Mouse (Mus musculus) hindbrain, postnatal 0 days (tissue): ENCODE results near the gene Scaf8. TPM values are rescaled to one million over a fixed set of nuclear protein-coding genes. Genes with fewer than 3 reads are reported as not detected.

ENCODE experiments used
- ATAC-seq: fragments of 200-750 bp; cut with Nextera tagmentation; 2 replicates; pipeline ENCODE4 v1.8.0; 2017; ENCODE audit warnings: mild to moderate bottlenecking, moderate TSS enrichment, moderate library complexity
- DNase-seq: peaks from one replicate; pipeline ENCODE4 v3.0.0-alpha.2; 2015; ENCODE audit warnings: low spot score
- H3K27ac ChIP-seq: fragments of 300-500 bp; sonication (generic); 2 replicates; pipeline ENCODE4 v1.5.1; 2014; ENCODE audit warnings: mild to moderate bottlenecking
- H3K27me3 ChIP-seq: fragments of 300-500 bp; sonication (generic); 2 replicates; pipeline ENCODE4 v1.6.1; 2014; ENCODE audit warnings: low read length, mixed read lengths; ENCODE audit not compliant: insufficient read depth
- H3K36me3 ChIP-seq: fragments of 300-500 bp; sonication (generic); 2 replicates; pipeline ENCODE4 v1.6.1; 2014; ENCODE audit warnings: low read length, mixed read lengths; ENCODE audit not compliant: insufficient read depth
- H3K4me1 ChIP-seq: fragments of 300-500 bp; sonication (generic); 2 replicates; pipeline ENCODE4 v1.6.1; 2014; ENCODE audit warnings: antibody characterized with exemption, low read length, mixed read lengths; ENCODE audit not compliant: insufficient read depth
- H3K4me2 ChIP-seq: fragments of 300-500 bp; sonication (generic); 2 replicates; pipeline ENCODE4 v1.6.1; 2014; ENCODE audit warnings: low read depth, mild to moderate bottlenecking, low read length, moderate library complexity, mixed read lengths
- H3K4me3 ChIP-seq: fragments of 300-500 bp; sonication (generic); 2 replicates; pipeline ENCODE4 v1.5.1; 2014; ENCODE audit warnings: low read length
- H3K9ac ChIP-seq: fragments of 300-500 bp; sonication (generic); replicated peaks from 2 replicates; pipeline ENCODE4 v1.6.1; 2014; ENCODE audit warnings: mild to moderate bottlenecking, low read length, moderate library complexity, mixed read lengths
- H3K9me3 ChIP-seq: fragments of 300-500 bp; sonication (generic); 2 replicates; pipeline ENCODE4 v1.6.1; 2016; ENCODE audit warnings: low read length, mixed read lengths
- CTCF ChIP-seq: IDR thresholded peaks from 2 replicates; pipeline ENCODE4 v1.5.1; 2016; ENCODE audit warnings: antibody characterized with exemption, control low read depth, low read depth
- WGBS: fragments of 180-500 bp; shearing (Covaris S2); extraction: QIAGEN DNeasy Blood & Tissue Kit; methylation state at CpG from one replicate; pipeline ENCODE4 v1.1.7; 2014; 5-methylcytosine and 5-hydroxymethylcytosine counted together
- polyA plus RNA-seq: library from polyadenylated mRNA; unstranded; fragments of >200 nt; fragmentation: Nextera tagmentation; extraction: Ambion mirVana; gene quantifications from 2 replicates; pipeline ENCODE4 v1.2.1, GENCODE M21; 2015
- total RNA-seq: library from RNA; depleted of rRNA; stranded (reverse); fragments of >200 nt; gene quantifications from 2 replicates; pipeline ENCODE4 v1.2.3, GENCODE M21; 2014

Gene Scaf8
- total and polyA plus RNA-seq, 2 experiments from 2014 or later: 15.1 to 42.8 TPM

- no peak for ATAC-seq
- no peak for TF ChIP-seq CTCF
- Histone ChIP-seq H3K27me3 (no peaks in the 10 kb centered on the region), H3K4me3 (no peak overlapping the region), H3K4me2 (no peak overlapping the region), H3K9me3 (no peaks in the 10 kb centered on the region), H3K27ac (no peak overlapping the region), H3K36me3 (no peaks in the 10 kb centered on the region), H3K4me1 (no peaks in the 10 kb centered on the region), H3K9ac (no peak overlapping the region)
- WGBS: 51% methylated on average over 5 of the region's 5 CpGs
- DNase-seq: no peak
Observed at GRCm38 (mm10) chr17:3218916-3219315, 104.1 kb downstream of the Scaf8 start.

DNA sequence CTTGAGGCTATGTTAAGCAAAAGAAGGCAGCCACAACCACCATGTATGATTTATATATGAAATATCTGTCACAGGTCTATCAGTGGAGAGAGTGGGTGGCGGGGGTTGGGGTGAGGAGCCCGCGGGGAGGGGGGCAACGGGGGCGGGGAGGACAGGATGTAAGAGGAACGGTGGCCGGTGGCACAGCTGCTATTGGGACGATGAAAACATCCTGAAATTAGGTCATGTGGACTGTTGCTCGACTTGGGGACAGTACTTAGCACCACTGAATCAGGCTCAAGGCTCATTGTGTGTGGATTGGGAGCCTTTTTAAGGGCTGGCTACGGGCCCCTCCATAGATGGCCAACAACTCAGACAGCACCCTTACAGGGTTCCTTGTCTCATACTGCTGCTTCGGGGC is 105.4 kb downstream of the Scaf8 start:
- WGBS: 66% methylated on average over 11 of the region's 11 CpGs
- no peak for ATAC-seq
- DNase-seq: no peak

GRCm38 (mm10) chr17:3223071-3223470 is 108.3 kb downstream of the Scaf8 start:
- Histone ChIP-seq H3K36me3 (no peaks in the 10 kb centered on the region), H3K9me3 (no peaks in the 10 kb centered on the region), H3K4me3 (no peak overlapping the region), H3K4me1 (no peaks in the 10 kb centered on the region), H3K9ac (no peak overlapping the region), H3K27me3 (no peaks in the 10 kb centered on the region), H3K4me2 (no peak overlapping the region), H3K27ac (no peak overlapping the region)
- no peak for TF ChIP-seq CTCF
- DNase-seq: no peak
- WGBS: 68% methylated on average over 2 of the region's 2 CpGs
- ATAC-seq: no peak

More for the DNA sequence above, 105.4 kb downstream of the Scaf8 start:
- no peak overlapping the region for H3K9ac ChIP-seq
- H3K27me3 ChIP-seq: no peaks in the 10 kb centered on the region
- H3K9me3 ChIP-seq: no peaks in the 10 kb centered on the region
- no peaks in the 10 kb centered on the region for H3K36me3 ChIP-seq
- no peak overlapping the region for H3K4me2 ChIP-seq
- H3K4me3 ChIP-seq: no peak overlapping the region
- no peaks in the 10 kb centered on the region for H3K4me1 ChIP-seq
- TF ChIP-seq CTCF: no peak
- no peak overlapping the region for H3K27ac ChIP-seq

DNA sequence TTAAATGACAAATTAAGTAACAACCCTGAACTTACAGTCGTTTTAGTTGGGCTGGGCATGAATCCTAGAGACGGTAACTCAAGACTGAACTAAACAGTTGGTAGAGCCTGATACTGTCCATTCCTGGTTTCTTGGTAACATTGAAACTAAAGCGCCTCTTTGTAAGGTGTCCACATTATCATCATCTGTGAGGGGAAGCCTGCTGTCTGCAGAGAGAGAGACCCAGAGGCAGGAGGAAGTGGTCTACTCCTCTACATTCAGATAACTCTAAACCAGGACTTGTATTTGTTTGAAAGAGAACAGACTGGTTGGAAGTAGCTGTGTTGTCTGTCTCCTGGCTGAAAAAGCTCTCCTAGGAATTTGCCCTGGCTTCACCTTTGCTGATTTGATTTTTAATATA is 108.9 kb downstream of the Scaf8 start:
- Histone ChIP-seq H3K27me3 (no peaks in the 10 kb centered on the region), H3K9me3 (no peaks in the 10 kb centered on the region), H3K4me2 (no peak overlapping the region), H3K27ac (no peak overlapping the region), H3K4me3 (no peak overlapping the region), H3K4me1 (no peaks in the 10 kb centered on the region), H3K9ac (no peak overlapping the region), H3K36me3 (no peaks in the 10 kb centered on the region)
- WGBS: 81% methylated on average over 3 of the region's 3 CpGs
- ATAC-seq: no peak
- TF ChIP-seq CTCF: no peak
- DNase-seq: no peak

GRCm38 (mm10) chr17:3224383-3225106 is 109.8 kb downstream of the Scaf8 start:
- H3K9me3 ChIP-seq: no peaks in the 10 kb centered on the region
- H3K4me1 ChIP-seq: no peaks in the 10 kb centered on the region
- no peak overlapping the region for H3K9ac ChIP-seq
- ATAC-seq (peak; percentile 56; the same call in 1 of the 2 replicates), DNase-seq (peak; percentile 84)
- no peak overlapping the region for H3K4me2 ChIP-seq
- no peaks in the 10 kb centered on the region for H3K27me3 ChIP-seq
- peak; percentile 98 for TF ChIP-seq CTCF
- no peaks in the 10 kb centered on the region for H3K36me3 ChIP-seq
- WGBS: 65% methylated on average over 4 of the region's 4 CpGs
- no peak overlapping the region for H3K4me3 ChIP-seq
- no peak overlapping the region for H3K27ac ChIP-seq

DNA sequence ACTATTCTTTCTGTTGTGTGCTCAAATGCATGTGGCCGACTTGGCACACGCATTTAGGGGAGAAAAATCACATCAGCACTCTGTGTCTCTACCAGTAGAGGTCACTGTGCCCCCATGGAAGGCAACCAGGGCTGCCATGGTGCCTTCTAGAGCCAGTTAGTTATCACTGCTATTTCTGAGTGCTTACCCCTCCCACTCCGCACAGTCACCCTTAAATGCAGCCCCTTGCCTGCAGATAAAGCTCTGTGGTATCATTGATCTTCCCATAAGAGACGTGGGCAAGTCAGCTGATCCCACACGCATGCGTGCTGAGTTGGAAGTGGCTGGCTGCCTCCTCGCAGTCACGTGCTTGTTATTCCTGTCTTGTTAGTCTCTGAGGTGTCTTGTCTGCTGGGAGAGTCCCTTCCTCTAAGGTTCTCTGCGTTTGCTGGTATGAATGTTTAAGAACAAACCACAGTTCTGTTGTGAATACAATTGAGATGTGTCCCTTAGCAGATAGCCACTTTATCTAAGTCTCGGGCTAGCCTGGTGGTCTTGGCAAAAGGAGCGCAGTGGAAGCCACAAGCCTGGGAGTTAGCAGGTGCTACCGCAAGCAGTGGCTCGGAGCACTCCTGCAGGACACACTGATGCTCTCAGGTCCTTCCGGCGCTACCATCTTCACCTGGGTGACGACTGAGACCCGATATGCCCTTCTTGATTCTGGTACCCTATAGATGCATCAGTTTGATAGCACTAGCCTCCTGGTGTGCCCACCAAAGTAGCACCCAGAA is 115.6 kb downstream of the Scaf8 start:
- H3K9ac ChIP-seq: no peak overlapping the region
- H3K27me3 ChIP-seq: no peaks in the 10 kb centered on the region
- peaks cover 5% of the 10 kb centered on the region; the same call in 1 of the 2 replicates for H3K4me1 ChIP-seq
- 67% methylated on average over 17 of the region's 17 CpGs for WGBS
- ATAC-seq (peak; percentile 88), DNase-seq (peak; percentile 88)
- H3K9me3 ChIP-seq: no peaks in the 10 kb centered on the region
- H3K27ac ChIP-seq: no peak overlapping the region
- no peaks in the 10 kb centered on the region for H3K36me3 ChIP-seq
- no peak overlapping the region for H3K4me3 ChIP-seq
- H3K4me2 ChIP-seq: 0 out of 2 replicates have a peak overlapping the region, but pooled peaks have one; percentile 10
- TF ChIP-seq CTCF: peak; percentile 96
